Mouse (Mus musculus) cerebellum, adult 2 months (tissue): ENCODE data around the gene Nfic. TPM values are rescaled to one million over a fixed set of nuclear protein-coding genes. Genes with fewer than 3 reads are reported as not detected.

ENCODE experiments used
- DNase-seq, 2 experiments: peaks; one replicate each; pipeline ENCODE4 v3.0.0; 2021
- H3K27ac ChIP-seq: fragments of 200-500 bp; 2 replicates; pipeline ENCODE4 v1.5.1; 2012; ENCODE audit warnings: low read length, control low read depth, inconsistent platforms; ENCODE audit not compliant: insufficient read depth
- H3K27me3 ChIP-seq: fragments of 200-500 bp; 2 replicates; pipeline ENCODE4 v1.6.1; 2012; ENCODE audit warnings: inconsistent platforms, mild to moderate bottlenecking, low read length, moderate library complexity; ENCODE audit not compliant: control insufficient read depth, insufficient read depth
- H3K4me1 ChIP-seq: fragments of 200-500 bp; 2 replicates; pipeline ENCODE4 v1.6.1; 2011; ENCODE audit warnings: low read length; ENCODE audit not compliant: control insufficient read depth, insufficient read depth
- H3K4me3 ChIP-seq: fragments of 200-500 bp; replicated peaks from 2 replicates; pipeline ENCODE3; 2011; ENCODE audit warnings: mild to moderate bottlenecking, low read depth, low read length, control low read depth; ENCODE audit not compliant: insufficient read depth
- CTCF ChIP-seq: fragments of 200-500 bp; IDR thresholded peaks from 2 replicates; pipeline ENCODE4 v1.5.1; 2011; ENCODE audit warnings: low read depth, mild to moderate bottlenecking, control low read depth, low read length, moderate library complexity, borderline replicate concordance; ENCODE audit not compliant: insufficient read depth
- POLR2A ChIP-seq: fragments of 200-500 bp; IDR thresholded peaks from 2 replicates; pipeline ENCODE4 v1.6.1; 2011; ENCODE audit warnings: low read length, control low read depth, borderline replicate concordance; ENCODE audit not compliant: insufficient read depth
- WGBS: fragments of 180-500 bp; shearing (Covaris S2); methylation state at CpG from one replicate; pipeline ENCODE4 v1.1.7; 2018; 5-methylcytosine and 5-hydroxymethylcytosine counted together
- polyA plus RNA-seq: library from polyadenylated mRNA; depleted of rRNA; stranded (reverse); fragments of >200 nt; gene quantifications from 2 replicates; pipeline ENCODE4 v1.2.3, GENCODE M21; 2012

Gene Nfic
- polyA plus RNA-seq, 1 experiment = 103 TPM

DNA sequence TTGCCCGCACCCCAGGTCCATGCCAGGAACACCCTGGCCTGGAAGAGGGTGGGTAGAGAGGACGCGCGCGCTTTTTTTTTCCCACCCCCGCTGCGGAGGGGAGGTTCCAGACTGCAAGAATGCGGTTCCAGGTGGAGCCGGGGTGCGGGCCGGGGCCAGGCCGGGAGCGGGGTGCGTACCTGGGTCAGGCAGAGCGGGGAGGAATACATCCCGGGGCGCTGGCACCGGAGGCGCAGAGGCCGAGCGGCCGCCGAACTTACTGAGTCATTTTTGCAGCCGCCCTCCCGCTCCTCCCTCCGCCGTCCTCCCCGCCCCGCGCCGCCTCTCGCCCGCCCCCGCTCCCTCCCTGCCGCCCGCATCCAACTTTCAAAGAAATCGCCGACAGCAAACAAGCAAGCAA is 28.5 kb downstream of the Nfic start:
- peaks cover 40% of the 10 kb centered on the region for H3K4me1 ChIP-seq
- peak overlapping the region; percentile 79 for H3K4me3 ChIP-seq
- H3K27me3 ChIP-seq = no peaks in the 10 kb centered on the region
- DNase-seq = peak; percentile 82
- WGBS = under 1% methylated on average over 38 of the region's 38 CpGs
- TF ChIP-seq CTCF (no peak), POLR2A (peak; percentile 32; the same call in 1 of the 2 replicates)
- peak overlapping the region; percentile 95 for H3K27ac ChIP-seq

- no peaks in the 10 kb centered on the region for H3K27me3 ChIP-seq
- WGBS = under 1% methylated on average over 28 of the region's 33 CpGs
- H3K4me3 ChIP-seq = peak overlapping the region; percentile 79
- H3K4me1 ChIP-seq = peaks cover 41% of the 10 kb centered on the region
- H3K27ac ChIP-seq = peak overlapping the region; percentile 95
- DNase-seq = peak; percentile 52 to 57
- no peak for TF ChIP-seq POLR2A
- TF ChIP-seq CTCF = no peak
Observed at GRCm38 (mm10) chr10:81426081-81426671, 29.3 kb downstream of the Nfic start.

DNA sequence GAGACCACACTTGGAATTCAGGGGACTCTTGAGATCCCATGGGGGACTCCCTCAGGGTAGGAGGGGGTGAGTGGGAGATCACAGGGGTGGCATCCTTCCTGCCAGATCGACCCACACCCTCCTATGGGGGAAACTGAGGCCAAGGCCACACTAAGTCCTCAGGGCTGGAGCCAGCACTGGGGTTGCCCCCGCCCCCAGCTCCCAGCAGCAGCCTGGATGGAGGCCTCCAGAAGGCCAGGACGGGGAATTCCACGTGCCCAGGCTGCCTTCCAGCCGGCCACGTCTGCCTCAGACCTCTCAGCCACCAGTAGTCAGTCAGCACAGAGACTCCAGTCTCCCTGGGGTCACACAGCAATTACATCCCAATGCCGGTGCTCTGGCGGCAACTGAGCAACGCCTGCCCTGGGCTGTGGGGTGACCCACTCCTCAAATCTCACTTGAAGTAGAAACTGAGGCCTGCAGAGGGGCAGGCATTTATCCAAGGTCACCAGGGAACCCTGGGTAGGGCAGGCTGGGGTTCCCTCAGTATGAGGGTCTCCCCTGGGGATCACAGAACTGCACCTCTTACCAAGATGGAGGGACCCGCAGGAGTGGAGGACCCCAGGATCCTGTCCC is 30.1 kb downstream of the Nfic start:
- Histone ChIP-seq H3K4me3 (peak overlapping the region; percentile 79), H3K4me1 (peaks cover 49% of the 10 kb centered on the region), H3K27me3 (no peaks in the 10 kb centered on the region), H3K27ac (peak overlapping the region; percentile 93)
- peak; percentile 71 to 73 for DNase-seq
- no peak for TF ChIP-seq POLR2A
- no peak for TF ChIP-seq CTCF
- 2% methylated on average over 10 of the region's 10 CpGs for WGBS

GRCm38 (mm10) chr10:81424246-81425051 is 31.0 kb downstream of the Nfic start:
- Histone ChIP-seq H3K27ac (peak overlapping the region; percentile 93), H3K27me3 (no peaks in the 10 kb centered on the region), H3K4me3 (peak overlapping the region; percentile 79), H3K4me1 (peaks cover 58% of the 10 kb centered on the region)
- no peak for TF ChIP-seq POLR2A
- TF ChIP-seq CTCF = no peak
- DNase-seq = peak; percentile 91 to 96
- 2% methylated on average over 25 of the region's 25 CpGs for WGBS

DNA sequence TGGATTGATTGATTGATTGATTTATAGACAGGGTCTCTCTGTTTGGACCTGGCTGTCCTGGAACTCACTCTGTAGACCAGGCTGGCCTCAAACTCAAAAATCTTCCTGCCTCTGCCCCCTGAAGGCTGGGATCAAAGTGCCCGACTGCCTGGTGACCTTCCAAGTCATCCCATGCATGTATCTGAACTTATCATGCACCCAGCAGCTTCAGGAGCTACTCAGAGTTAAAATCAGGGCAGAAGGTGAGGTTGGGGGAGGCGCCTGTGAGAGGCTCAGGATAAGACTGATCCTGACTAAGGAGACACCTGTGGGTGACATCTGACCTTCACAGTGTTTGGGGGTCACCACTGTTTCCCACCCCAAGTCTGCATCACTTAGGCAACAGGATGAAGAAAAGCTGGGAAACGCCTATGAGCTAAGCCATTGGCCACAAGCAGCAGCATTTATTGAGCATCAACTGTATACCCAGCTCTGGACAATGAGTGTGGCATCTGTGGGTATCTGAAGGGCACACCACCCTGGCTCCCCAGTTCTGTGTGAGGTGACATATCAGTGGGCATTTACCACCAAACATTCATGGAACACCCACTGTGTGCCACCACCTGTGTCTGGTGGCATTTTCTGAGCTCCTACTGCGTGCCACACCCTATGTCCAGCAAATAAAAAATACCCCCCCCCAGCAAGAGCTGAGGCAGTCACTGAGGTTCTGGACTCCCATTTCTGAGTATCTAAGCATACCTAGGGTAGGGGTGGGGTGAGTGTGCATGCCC is 31.8 kb downstream of the Nfic start:
- Histone ChIP-seq H3K4me3 (peak overlapping the region; percentile 79), H3K27me3 (no peaks in the 10 kb centered on the region), H3K27ac (peak overlapping the region; percentile 89), H3K4me1 (peaks cover 62% of the 10 kb centered on the region)
- TF ChIP-seq POLR2A = no peak
- no peak for TF ChIP-seq CTCF
- DNase-seq = no peak
- 41% methylated on average over 4 of the region's 4 CpGs for WGBS

DNA sequence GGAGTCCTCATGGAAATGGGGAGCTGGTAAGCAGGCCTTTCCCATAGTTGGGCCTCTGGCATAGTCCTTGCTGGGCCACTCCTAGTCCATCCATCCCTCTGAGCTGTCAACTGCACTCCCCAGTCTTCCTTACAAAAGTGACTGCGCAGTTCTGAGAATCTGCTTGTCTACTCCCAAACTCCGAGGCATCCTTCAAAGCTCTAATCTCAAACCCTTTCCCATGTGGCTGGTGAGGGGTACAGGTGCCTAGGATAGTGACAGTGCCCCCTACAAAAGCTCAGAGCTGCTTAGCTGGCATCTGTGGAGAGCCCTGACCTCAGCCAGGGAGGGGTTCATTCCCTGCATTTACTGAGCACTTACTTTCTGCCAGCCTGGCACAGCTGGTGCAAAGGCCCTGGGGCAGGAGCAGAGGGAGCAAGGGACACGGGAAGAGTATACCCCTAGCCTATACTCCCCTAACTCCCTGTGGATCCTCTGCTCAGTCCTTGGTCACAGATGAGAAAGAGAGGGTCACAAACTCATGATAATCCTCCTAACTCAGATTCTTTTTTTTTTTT is 32.7 kb downstream of the Nfic start:
- Histone ChIP-seq H3K27ac (peak overlapping the region; percentile 52), H3K4me1 (peaks cover 64% of the 10 kb centered on the region)
- peak; percentile 13 to 21 for DNase-seq

GRCm38 (mm10) chr10:81422191-81422590 is 33.2 kb downstream of the Nfic start:
- Histone ChIP-seq H3K4me1 (peaks cover 66% of the 10 kb centered on the region), H3K27ac (peak overlapping the region; percentile 52; the same call in 1 of the 2 replicates), H3K27me3 (no peaks in the 10 kb centered on the region), H3K4me3 (no peak overlapping the region)
- WGBS = 34% methylated on average over 6 of the region's 6 CpGs
- TF ChIP-seq CTCF (no peak), POLR2A (no peak)
- peak in 1 of 2 experiments; percentile 27 for DNase-seq

More for the DNA sequence above, 32.7 kb downstream of the Nfic start:
- TF ChIP-seq POLR2A = no peak
- no peaks in the 10 kb centered on the region for H3K27me3 ChIP-seq
- 57% methylated on average over 3 of the region's 3 CpGs for WGBS
- no peak overlapping the region for H3K4me3 ChIP-seq
